Mouse (Mus musculus) bone marrow macrophage, adult 2 months (primary cell): Measurements from ENCODE around the gene Tcf25. TPM values are rescaled to one million over a fixed set of nuclear protein-coding genes. Genes with fewer than 3 reads are reported as not detected.
A peak's percentile ranks its signal among the peaks of the same experiment; 100 is the strongest.

ENCODE experiments used
- H3K27ac ChIP-seq: 2 replicates; pipeline ENCODE4 v1.5.1; 2012; ENCODE audit warnings: low read depth, low read length; ENCODE audit not compliant: insufficient read depth
- H3K4me1 ChIP-seq: 2 replicates; pipeline ENCODE4 v1.6.1; 2012; ENCODE audit warnings: low read length; ENCODE audit not compliant: control insufficient read depth, insufficient read depth
- H3K4me3 ChIP-seq: 2 replicates; pipeline ENCODE4 v1.5.1; 2012; ENCODE audit warnings: mild to moderate bottlenecking, low read length, moderate library complexity; ENCODE audit not compliant: insufficient read depth
- CTCF ChIP-seq: IDR thresholded peaks from 2 replicates; pipeline ENCODE4 v1.5.1; 2012; ENCODE audit warnings: low read depth, mild to moderate bottlenecking, low read length, moderate library complexity
- POLR2A ChIP-seq: IDR thresholded peaks from 2 replicates; pipeline ENCODE4 v1.6.1; 2012; ENCODE audit warnings: mild to moderate bottlenecking, low read depth, low read length, borderline replicate concordance
- polyA plus RNA-seq: library from polyadenylated mRNA; stranded (reverse); fragments of >200 nt; gene quantifications from 2 replicates; pipeline ENCODE4 v1.2.4, GENCODE M21; 2012; ENCODE audit not compliant: missing spikeins, insufficient read depth, insufficient read length

Tcf25 gene
- polyA plus RNA-seq, 1 experiment = 244 TPM

GRCm38 (mm10) chr8:123382516-123382915 lies 9.0 kb downstream of the Tcf25 start:
- H3K4me3 ChIP-seq = no peak overlapping the region
- peaks cover 16% of the 10 kb centered on the region for H3K4me1 ChIP-seq
- no peak overlapping the region for H3K27ac ChIP-seq
- TF ChIP-seq POLR2A = no peak
- no peak for TF ChIP-seq CTCF

GRCm38 (mm10) chr8:123384883-123385540 lies 11.5 kb downstream of the Tcf25 start:
- TF ChIP-seq CTCF = peak; percentile 80
- no peak for TF ChIP-seq POLR2A
- peaks cover 16% of the 10 kb centered on the region for H3K4me1 ChIP-seq
- no peak overlapping the region for H3K4me3 ChIP-seq
- H3K27ac ChIP-seq = peak overlapping the region; percentile 88

DNA sequence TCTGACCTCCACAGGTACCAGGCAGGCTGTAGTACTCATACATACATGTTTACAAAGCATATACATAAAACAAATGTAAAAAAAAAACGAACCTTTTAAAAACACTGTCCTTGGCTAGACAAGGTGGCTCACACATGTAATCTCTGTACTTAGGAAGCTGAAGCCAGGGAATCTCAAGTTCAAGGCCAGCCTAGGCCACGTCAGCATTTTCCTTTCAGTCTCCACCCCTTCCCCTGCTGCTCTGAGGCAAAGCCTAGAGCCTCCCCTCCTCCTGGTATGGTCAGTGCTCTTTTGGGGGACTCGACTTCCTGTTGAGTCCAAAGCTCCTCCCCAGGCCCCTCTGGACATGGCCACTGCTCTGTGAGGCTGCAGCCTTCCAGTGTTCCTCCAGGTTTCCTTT lies 13.5 kb downstream of the Tcf25 start:
- TF ChIP-seq POLR2A (no peak), CTCF (no peak)
- Histone ChIP-seq H3K27ac (no peak overlapping the region), H3K4me1 (peaks cover 16% of the 10 kb centered on the region), H3K4me3 (no peak overlapping the region)

- TF ChIP-seq CTCF (no peak), POLR2A (no peak)
- Histone ChIP-seq H3K4me3 (no peak overlapping the region), H3K27ac (no peak overlapping the region), H3K4me1 (peaks cover 16% of the 10 kb centered on the region)
These were observed 14.2 kb downstream of the Tcf25 start for GRCm38 (mm10) chr8:123387801-123388200.

- peaks cover 16% of the 10 kb centered on the region for H3K4me1 ChIP-seq
- no peak overlapping the region for H3K4me3 ChIP-seq
- no peak overlapping the region for H3K27ac ChIP-seq
- no peak for TF ChIP-seq POLR2A
These were observed 15.5 kb downstream of the Tcf25 start for GRCm38 (mm10) chr8:123389026-123389425.

DNA sequence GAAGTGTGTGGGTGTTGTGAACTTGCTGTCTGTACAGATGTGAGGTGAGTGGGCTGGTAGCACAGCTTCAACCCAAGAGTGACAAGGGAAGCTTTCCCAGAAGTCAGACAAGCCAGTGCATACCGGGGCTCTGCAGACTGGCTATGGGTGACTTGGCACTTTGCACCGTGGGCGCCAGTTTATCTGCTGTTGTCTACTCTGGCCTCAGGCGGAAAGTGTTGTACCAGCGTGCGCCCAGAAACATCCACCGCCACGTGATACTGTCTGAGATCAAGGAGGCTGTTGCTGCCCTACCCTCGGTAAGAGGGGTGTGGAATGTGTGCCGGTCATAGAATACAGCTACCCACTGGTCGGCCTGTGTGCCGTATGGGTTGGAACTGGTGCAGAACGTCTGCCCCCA lies 24.8 kb downstream of the Tcf25 start:
- no peaks in the 10 kb centered on the region for H3K4me1 ChIP-seq
- H3K4me3 ChIP-seq = no peak overlapping the region
- H3K27ac ChIP-seq = no peak overlapping the region
- TF ChIP-seq POLR2A = no peak
- TF ChIP-seq CTCF = no peak

- H3K4me3 ChIP-seq = no peak overlapping the region
- no peaks in the 10 kb centered on the region for H3K4me1 ChIP-seq
- TF ChIP-seq CTCF (no peak), POLR2A (no peak)
- no peak overlapping the region for H3K27ac ChIP-seq
These were observed 28.4 kb downstream of the Tcf25 start for GRCm38 (mm10) chr8:123401936-123402335.

GRCm38 (mm10) chr8:123402730-123403326 lies 29.3 kb downstream of the Tcf25 start:
- Histone ChIP-seq H3K4me3 (no peak overlapping the region), H3K4me1 (no peaks in the 10 kb centered on the region), H3K27ac (no peak overlapping the region)
- no peak for TF ChIP-seq POLR2A
- no peak for TF ChIP-seq CTCF

- no peak overlapping the region for H3K4me3 ChIP-seq
- TF ChIP-seq CTCF (no peak), POLR2A (no peak)
- no peak overlapping the region for H3K27ac ChIP-seq
- H3K4me1 ChIP-seq = no peaks in the 10 kb centered on the region
These were observed 31.0 kb downstream of the Tcf25 start for GRCm38 (mm10) chr8:123404521-123404920.

DNA sequence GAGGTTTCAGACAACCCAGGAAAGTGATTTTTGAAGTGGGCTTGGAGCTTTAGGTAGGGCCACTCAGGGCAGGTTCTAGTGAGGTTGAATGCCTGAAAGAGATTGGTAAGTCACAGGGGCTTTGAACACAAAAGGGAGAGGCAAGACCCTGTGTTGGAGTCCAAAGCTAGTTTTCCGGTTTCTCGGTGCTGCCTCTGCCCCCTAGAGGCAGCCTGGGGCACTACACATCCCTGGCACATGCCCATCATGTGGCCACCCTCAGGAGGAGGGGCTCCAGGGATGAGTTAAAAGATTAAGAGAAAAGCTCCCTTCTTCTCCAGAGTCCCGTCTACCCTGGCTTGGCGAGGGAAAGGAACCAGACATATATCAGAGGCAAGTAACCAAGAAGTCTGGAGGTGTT lies 33.2 kb downstream of the Tcf25 start, which contains the start of gene Mc1r:
TSS of gene Mc1r (plus strand) at position 322 of the 400 bp plus-strand sequence.
- H3K27ac ChIP-seq = no peak within 1 kb of the TSS
- no peak within 1 kb of the TSS for H3K4me3 ChIP-seq
- peak; percentile 84 for TF ChIP-seq CTCF
- TF ChIP-seq POLR2A = no peak
- H3K4me1 ChIP-seq = no peaks in the 10 kb centered on the region
